Mouse (Mus musculus) gastrocnemius, postnatal 36 days (tissue): ENCODE measurements around the gene Tiparp. TPM values are rescaled to one million over a fixed set of nuclear protein-coding genes. Genes with fewer than 3 reads are reported as not detected.
A peak's percentile ranks its signal among the peaks of the same experiment; 100 is the strongest.

Experiments used
- DNase-seq, 2 experiments: peaks; one replicate each; pipeline ENCODE4 v3.0.0; 2022
- intact Hi-C: fragments of 180-260 bp; cut with DNase I; formaldehyde crosslinking; loops from one replicate; pipeline ENCODE4 v1.15.1; 2025
- total RNA-seq, 2 experiments: library from RNA; stranded (reverse); gene quantifications; 2 replicates each; pipeline ENCODE4 v1.2.3; 2021

Gene Tiparp
- total RNA-seq, 2 experiments from 2014 or later: 9.3 to 13.2 TPM

DNA sequence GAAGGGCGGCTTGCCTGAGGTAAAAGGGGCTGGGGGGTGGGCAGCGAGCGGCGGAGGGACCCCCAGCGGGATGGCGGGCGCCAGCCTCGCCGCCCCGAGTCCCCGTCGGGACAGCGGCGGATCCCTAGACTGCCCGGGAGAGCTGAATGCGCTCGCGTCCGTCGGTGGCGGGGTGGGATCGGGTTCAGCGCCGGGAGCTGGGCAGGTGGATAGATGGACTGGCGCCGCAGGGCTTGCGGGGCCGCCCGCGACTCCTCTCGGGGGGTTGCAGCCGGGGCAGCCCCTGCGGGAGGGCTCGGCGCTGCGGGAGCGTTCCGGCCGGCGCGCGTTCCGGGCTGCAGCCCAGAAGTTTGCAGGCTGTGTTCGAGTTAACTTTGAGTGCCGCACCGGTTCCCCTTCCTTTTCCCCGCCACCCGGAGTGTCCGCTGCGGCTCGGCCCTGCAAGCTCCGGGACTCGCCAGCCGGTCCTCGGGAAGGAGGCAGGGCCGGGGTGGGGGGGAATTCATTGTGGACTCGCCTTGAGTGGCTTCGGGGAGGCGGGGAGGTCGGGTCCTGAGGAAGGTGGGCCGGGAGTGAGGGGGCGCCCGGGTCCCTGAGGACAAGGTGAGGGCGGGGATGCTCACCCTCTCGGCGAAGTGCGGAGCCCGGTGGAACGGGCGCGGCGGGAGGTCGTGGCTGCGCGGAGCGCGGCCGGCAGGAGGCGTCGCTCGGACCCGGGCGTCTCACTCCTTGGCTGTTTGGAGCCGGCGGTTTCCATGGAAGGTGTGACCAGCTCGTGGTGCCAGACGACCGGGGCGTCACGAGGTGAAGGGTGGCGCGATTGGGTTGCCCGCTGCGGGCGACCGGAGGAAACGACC is 632 bp downstream of the Tiparp start:
- peak; percentile 48 to 64 for DNase-seq
- intact Hi-C loops: loop anchor here (5.0 kb wide), 4 partner anchors 87 to 398 kb away; no protein-coding TSS in a partner anchor

DNA sequence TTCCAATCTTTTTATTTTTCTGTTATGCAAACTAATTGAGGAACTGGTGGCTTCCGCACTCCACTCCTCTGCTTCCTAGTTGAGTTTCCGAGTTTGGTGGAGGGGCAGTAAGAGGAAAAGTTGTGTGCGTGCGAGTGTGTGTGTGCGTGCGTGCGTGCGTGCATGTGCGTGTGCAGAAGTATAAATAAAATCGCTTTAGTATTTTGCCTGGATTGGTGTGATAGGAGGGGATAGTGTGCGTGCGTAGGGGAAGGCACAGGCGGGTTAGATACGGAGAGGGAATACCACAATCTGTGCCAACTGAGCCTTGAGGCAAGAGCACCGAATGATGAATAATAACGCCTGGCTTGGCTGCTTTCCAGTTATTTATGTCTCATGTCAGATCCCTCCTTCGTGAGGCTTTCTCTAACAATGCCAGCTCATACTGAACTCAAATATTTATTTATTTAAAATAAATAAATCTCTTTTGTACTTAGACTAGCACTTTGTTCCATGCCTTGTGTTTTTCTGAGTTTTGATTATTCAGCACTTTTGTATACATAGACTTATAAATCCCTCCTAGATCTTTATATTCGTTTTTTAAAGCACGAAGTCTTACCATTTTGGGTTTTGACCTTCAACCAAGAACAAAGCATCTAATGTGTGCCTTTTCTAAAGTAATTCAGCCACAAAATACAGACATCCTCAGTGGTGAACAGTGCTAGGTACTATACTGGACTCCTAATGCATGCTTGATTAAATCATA is 1.4 kb downstream of the Tiparp start:
- intact Hi-C loops: loop anchor here (5.0 kb wide), 4 partner anchors 87 to 398 kb away; no protein-coding TSS in a partner anchor
- DNase-seq: no peak

DNA sequence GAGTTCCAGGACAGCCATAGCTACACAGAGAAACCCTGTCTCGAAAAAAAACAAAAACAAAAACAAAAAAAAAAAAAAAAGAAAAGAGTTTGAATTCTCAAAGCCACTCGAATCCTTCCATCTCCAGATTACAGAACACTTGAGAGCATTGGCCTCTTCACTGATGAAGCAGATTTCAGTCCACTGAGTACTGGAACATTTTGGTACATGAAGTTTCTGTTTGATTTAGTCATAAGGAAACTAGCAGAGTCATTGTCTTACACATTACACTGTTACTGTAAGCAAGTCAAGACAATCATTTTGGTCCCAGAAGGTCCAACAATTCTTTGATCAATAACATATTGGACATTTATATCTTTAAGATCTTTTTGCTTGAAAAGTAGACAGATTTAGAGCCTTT is 4.8 kb downstream of the Tiparp start:
- no peak for DNase-seq
- intact Hi-C loops: no loop called here

DNA sequence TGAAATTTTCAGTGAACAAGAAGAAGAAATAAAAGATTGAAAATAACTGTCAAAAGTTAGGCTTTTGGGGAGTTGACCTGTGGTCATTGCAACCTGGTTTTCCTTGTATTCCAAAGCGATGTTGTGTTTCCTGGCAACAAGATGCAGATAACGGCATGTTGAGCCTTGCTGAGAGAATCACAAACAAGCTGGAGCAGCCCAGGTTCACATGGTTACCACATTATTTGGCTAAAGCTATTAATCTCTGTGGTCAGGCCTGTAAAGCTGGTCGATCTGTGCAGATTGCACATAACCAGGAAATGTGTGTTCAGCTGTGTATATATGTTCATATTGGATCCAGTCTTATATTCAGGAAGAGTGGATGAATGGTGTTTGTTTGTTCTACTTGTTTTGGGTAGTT is 5.4 kb downstream of the Tiparp start:
- intact Hi-C loops: no loop called here
- no peak for DNase-seq

DNA sequence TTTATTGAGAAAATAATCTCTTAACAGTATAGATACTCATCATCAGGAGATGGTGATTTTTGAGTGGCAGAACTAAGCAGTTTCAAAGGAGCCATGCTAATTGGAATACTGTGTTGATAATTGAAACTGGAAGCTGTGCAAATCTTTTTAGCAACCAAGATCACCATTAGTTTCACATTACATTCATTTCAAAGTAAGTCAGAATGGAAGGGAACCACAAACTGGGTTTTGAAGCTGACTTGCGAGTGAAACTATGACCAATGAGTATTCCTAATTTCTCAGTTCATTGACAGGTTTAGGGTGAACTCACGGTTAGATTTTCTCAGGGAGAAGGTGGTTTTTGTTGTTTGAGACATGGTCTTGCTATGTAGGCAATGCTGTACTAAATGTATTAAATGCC is 6.3 kb downstream of the Tiparp start:
- DNase-seq: no peak
- intact Hi-C loops: no loop called here

DNA sequence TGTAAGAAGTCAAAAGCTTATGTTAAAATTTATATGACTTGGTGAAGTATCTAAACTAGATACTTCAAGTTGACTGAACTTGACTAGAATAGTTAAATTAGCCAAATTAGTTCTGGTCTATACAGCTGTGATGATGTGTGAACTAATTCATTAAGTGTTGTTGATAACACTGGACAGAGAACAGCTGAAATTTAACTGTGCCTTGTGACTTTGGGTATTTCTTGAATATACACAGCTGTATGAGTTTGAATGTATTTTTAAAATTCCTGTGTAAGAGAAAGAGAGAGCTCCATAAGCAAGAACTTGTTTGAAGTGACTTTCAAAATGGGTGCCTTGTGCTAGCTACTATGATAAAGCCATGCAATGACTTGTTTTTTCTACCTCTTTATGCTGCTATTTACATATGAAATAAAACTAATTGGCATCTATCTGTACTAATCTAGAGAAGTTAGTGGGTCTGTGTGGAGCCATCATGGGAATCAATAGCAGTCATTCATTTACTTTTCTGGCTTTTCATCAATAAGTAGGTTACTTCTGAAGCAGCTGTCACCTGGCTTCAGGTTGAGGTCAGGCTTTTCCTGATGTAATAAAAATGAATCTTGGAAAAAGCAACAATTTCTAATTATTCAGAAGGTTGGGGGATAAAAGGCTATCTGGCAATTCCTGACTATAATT is 7.0 kb downstream of the Tiparp start:
- intact Hi-C loops: no loop called here
- DNase-seq: no peak

DNA sequence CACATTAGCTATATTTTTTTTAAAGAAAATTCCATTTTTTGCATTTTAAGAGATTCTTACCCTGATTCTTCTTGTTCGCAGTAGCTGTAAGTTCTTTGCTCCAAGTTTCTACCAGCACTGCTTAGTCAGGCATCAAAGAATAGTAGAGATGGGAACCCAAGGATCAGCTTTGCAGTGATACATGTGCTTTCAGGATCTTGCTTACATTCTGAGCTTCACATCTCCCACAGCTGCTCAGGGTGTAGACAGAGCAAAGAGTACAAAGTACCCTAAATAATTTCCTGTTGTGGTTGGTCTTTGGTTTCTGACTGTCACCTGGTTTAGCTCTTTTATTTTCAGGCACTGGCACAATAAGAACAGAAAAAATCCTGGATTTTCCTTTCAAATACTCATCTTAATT is 9.1 kb downstream of the Tiparp start:
- DNase-seq: no peak
- intact Hi-C loops: no loop called here

DNA sequence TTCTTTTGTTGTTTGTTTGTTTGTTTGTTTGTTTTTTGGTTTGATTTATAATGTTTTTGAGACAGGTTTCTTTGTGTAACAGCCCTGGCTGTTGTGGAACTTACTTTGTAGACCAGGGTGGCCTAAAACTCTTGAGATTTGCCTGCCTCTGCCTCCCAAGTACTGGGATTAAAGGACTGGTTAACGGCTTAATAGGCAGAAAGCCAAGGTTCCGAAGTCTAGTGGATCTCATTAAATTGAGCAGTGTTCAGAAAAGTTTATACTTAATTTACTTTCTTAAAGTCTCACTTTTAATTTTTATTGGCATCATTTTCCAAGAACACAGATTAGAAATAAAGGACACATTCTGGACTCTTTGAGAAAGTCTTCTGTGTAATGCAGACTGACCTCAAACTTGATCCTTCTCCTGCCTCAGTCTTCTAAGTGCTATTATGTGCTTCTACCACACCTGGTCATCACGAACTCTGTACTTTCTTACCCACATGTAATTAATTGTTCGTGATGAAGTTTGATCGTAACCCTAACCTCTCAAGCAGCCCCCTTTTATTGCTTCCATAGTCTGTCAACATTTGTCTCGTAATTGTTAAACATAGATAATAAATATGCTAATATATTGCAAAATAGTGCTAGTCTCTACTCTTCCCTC is 12.8 kb downstream of the Tiparp start:
- no peak for DNase-seq
- intact Hi-C loops: no loop called here

DNA sequence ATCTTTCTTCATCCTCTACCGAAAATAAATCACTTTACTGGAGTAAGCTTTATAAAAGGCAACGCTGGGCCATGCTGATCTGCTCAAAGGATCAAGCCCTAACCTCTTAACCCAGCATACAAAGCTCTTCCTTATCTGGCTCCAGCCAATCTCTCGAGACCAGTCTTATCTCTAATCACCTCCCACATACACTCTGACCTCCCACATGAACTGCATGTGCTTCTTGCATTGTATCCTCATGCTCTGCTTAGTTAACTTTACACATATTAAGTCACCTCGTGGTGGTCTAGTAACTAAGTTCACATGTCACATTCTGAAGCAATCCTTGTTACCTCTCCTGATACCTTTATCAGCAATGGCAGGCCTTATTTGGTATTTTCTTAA is 13.3 kb downstream of the Tiparp start:
- intact Hi-C loops: no loop called here
- DNase-seq: no peak

DNA sequence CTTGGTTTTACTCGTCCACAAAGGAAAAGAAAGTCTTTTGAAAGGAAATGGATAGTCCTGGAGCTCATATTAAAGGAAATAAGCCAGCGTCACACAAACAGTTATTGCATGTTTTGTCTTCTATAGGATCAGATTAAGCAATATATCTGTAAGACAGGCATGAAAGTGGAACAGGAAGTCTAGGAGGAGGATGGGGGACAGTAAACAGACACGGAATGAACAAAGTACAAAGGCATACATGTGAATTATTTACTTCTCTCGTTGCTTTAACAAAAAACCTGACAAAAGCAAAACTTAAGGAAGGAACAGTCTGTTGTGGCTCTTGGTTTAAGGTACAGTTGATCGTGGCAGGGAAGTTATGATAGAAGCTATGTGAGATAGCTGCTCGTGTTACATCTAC is 21.6 kb downstream of the Tiparp start:
- DNase-seq: no peak
- intact Hi-C loops: no loop called here

DNA sequence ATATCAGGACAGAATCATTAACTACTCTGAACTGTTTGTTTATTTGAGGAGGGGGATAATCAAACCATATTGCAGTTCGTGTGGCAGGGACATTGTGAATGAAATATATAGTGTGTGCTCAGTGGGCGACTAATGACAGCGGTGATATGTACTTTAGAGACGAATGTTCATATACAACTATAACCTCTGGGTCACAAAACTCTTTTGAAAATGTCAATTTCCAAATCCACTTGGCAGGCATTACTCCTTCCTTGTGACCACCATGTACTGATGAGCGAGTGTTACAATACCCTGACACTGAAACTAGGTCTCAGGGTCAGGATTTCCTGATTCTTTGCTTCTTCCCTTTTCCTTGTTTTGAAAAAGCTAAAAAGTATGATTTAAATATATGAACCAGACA is 22.9 kb downstream of the Tiparp start:
- intact Hi-C loops: no loop called here
- no peak for DNase-seq

DNA sequence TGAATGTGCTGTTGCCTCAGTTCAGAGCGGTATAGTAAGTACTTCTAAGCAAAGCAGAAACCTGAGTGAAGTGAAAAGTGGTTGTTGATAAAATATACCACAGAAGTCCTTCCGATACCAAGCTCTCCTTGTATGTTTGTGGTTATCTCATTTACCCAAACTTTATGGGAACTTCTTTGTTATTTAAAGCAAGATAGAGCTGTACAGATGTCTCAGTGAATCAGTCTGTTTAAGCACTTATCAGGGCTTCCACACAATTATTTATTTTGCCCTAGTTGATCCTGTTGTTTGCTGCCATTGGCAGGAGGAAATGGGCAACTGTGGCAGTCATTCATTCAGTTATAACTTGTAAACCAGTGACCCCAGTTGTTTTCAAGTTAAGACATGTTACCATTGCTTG is 26.4 kb downstream of the Tiparp start:
- intact Hi-C loops: no loop called here

DNA sequence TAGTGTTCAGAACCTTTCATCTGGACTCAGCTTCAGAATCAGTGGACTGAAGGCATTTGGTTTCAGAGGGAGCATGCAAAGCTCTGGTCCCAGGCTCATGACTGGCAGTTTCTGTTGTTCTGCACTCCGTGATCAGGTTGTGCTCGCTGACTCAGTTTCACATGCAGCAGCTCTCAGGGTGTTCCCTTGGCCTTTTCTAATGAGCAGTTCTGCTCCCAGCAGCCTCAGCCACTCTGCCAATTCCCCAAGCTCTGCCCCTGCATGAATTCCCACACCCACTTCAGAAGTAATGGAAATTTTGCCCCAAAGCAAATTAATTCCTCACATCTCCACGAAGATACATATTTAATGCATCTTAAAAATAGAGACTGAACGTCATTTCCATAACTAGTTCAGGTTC is 30.5 kb downstream of the Tiparp start:
- intact Hi-C loops: no loop called here
- DNase-seq: no peak

More for the DNA sequence above, 26.4 kb downstream of the Tiparp start:
- DNase-seq: no peak

DNA sequence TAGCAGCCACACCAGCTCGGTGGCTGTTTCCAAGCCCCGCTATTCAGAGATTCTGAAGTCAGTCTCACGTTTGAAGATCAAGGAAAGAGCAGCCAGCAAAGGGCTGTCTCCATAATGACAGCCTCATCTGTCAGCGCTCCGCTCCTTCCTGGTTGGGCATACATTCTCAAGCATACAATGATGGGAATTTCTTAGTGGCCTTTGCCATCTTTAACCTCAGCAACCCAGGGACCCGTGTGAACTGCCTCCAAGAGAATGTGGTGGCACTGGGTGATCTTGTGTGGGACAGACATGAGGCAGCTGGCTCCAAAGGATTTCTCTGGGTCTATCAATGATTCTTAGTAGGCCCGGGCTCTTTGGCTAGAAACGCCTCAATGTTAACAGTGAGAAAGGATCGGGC is 34.0 kb downstream of the Tiparp start:
- no peak for DNase-seq
- intact Hi-C loops: no loop called here

DNA sequence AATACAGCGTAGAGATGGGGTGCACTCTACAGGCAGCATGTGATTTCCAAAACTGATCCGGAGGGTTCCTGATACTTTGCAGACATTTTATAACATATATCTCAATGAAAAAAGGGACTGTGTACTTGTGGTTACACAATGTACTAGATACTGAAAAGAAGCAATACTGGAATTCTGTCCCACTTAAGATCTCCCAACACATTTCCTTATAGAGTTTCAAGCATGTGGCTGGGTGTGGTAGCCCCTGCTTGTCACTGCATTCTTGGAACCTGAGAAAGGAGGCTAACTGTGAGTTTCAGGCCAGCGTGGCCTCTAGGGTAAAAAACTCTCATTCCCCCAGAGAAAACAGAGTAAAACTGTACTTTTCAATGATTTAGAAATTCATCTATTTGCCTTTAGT is 34.5 kb downstream of the Tiparp start:
- DNase-seq: no peak

DNA sequence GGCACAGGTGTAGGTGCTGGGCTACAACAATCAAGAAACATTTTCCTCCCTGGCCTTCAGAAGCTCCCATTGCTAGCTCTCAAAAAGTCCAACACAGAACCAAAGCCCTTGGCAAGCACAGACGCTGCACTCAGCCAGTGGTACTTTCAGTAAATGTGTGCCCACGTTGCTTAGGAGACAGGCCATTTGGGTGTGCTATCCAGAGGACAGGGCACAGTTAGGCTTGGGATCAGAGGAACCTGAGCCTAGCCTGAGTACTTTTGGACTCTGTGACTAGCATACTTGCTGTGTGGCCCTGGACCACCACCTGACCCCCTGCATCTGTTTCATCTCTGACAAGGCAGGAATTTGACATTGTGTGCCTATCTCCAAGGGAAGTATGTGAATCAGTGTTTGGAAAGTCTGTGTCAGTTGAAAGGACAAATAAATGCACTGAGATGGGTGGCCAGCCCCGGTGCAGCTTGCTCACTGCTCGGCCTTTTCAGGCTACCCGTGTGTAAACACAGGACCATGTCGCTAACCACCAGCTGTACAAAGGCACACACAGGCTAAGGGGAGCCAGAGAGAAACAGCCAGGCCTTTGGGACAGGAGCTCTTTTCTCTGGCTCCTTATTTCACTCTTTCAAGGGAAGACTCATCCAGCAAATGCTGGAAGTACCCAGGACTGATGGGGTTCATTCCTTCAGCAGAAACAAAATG is 35.9 kb downstream of the Tiparp start:
- no peak for DNase-seq
- intact Hi-C loops: no loop called here

More for the DNA sequence above, 34.5 kb downstream of the Tiparp start:
- intact Hi-C loops: no loop called here

DNA sequence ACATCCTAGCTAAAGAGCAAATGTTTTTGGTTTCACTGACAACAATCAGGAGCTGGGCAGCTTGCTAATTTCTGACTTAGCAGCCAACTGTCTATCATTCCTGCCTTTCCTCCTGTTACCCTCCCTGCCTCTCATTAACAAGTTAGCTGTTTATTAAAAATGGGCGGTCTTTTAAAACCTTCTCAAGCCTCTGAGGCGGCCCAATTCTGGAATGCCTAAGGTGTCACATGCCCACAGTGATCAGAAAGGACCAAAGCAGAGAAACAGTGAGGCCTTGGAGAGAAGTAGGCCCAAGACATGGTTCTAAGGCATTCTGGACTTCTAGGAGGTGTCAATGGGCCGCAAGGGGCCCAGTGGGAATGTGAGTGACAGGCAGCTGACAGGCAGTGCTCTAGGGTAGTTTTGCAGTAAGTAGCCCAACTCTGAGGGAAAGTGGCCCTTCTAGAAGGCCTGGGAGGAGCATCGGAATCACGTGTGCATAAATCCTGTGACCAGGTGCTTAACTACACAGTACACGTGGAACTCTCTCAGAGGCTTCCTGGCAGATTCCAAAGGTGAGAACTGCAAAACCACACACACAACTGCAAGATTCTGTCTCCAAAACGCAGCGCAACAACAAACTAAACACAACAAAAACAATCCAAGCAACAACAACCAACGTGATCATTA is 37.6 kb downstream of the Tiparp start:
- no peak for DNase-seq
- intact Hi-C loops: no loop called here

DNA sequence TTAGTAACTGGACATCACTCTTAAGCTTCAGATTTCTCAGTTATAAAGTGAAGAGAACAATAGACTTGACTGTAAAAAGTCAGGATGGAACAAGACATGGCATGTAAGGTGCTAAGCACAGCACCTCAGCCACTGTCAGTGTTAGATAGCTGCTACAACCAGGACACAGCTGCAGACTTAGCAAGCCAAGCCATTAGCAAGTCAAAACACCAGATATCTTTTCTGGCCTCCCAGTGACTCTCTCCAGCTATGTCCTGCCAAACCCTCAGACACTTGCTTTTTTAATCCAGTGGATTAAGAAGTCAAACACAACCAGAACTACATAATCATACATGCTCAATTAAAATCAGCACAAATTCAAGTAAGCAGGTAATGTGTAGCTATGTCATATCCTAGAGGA is 41.7 kb downstream of the Tiparp start:
- DNase-seq: no peak
- intact Hi-C loops: no loop called here

DNA sequence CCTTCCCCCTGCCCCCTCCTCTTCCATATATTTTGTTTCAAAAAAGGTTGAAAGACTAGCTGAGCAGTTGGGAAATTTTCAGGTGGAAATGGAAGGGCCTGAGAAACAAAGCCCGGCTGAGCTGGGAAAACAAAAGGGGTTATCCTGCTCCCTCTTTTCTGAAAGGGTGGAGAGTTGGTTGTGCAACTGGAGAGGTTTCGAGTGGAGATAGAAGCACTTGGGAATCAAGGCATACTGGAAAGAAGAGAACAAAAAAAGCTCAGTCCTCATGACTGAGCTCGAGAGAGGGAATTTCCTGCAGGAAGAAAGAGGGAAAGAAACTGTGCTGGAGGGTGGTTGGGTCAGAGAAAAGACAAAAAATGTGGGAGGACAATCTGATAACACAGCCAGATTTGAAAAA is 45.3 kb downstream of the Tiparp start:
- DNase-seq: no peak
- intact Hi-C loops: no loop called here

DNA sequence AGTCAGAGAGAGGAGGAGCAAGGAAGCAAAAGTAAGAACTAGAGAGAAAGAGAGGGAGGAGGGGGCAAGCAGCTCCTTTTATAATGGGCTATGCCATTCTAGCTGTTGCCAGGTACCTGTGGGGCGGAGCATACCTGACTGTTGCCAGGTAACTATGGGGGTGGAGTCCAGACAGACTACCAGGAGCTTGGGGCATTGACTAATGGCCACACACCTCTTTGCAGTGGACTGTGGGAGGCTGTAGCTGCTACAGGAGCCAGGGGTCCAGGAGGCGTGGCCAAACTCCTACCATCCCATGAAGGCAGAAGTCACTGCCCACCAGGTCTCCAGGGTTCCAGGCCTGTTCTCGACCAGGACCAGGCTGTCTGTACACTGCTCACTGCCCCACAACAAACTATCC is 49.4 kb downstream of the Tiparp start:
- intact Hi-C loops: no loop called here

More for the DNA sequence above, 49.4 kb downstream of the Tiparp start:
- no peak for DNase-seq
